Mouse (Mus musculus) olfactory bulb, adult 2 months (tissue): ENCODE results near the gene Creb1.

Experiments used
- CTCF ChIP-seq: fragments of 200-500 bp; IDR thresholded peaks from 2 replicates; pipeline ENCODE4 v1.5.1; 2012; ENCODE audit warnings: low read depth, mild to moderate bottlenecking, low read length, moderate library complexity; ENCODE audit not compliant: insufficient read depth
- POLR2A ChIP-seq: fragments of 200-500 bp; IDR thresholded peaks from 2 replicates; pipeline ENCODE4 v1.6.1; 2012; ENCODE audit warnings: mild to moderate bottlenecking, low read depth, low read length, moderate library complexity; ENCODE audit not compliant: insufficient read depth

GRCm38 (mm10) chr1:64576732-64577131 is 44.3 kb downstream of the Creb1 start:
- TF ChIP-seq POLR2A (no peak), CTCF (no peak)
